Mouse (Mus musculus) C2C12 (cell line): Measurements from ENCODE around the gene Mroh7.

Experiments used
- CTCF ChIP-seq: IDR thresholded peaks from one replicate; pipeline ENCODE4 v1.5.1; 2011; ENCODE audit not compliant: control insufficient read depth, insufficient read depth, insufficient read length
- MYOG ChIP-seq: IDR thresholded peaks from one replicate; pipeline ENCODE4 v1.6.1; 2011; ENCODE audit not compliant: control insufficient read depth, insufficient read length; ENCODE audit errors: extremely low read depth

DNA sequence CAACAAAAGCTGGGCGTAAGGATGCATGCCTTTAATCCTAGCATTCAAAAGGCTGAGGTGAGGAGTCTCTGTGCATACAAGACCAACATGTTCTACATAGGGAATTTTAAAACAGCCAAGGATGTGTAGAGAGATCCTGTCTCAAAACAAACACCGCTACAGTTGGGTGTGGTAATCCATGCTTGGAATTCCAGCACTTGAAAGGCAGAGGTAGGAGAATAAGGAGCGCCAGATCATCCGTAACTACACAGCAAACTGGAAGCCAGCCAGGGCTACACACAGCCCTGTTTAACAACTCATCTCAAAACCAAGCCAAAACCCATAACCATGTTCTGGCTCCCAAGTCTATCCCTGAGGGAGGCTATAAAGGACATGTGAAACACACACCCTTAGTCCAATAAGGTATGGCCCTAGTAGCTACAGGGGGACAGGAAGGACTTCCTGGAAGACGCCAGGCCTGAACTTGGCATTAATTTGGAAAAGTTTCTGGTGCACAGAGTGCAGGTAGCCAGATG lies 66.7 kb downstream of the Mroh7 start:
- TF ChIP-seq CTCF (no peak), MYOG (no peak)
